Mouse (Mus musculus) MEL (cell line): ENCODE data around the gene Gm10642.

ENCODE experiments used
- CTCF ChIP-seq, 3 experiments: IDR thresholded peaks in 2 of 3; conservative IDR thresholded peaks in 1 of 3; 2 replicates each; pipeline ENCODE4 v1.5.1; 2011 to 2012; ENCODE audit warnings: low read length in 3 of 3, low read depth in 2 of 3, mild to moderate bottlenecking in 2 of 3, improper control_type of control experiment in 1 of 3, inconsistent platforms in 1 of 3, mixed read lengths in 1 of 3, moderate library complexity in 1 of 3; ENCODE audit not compliant: control insufficient read depth in 1 of 3, insufficient read depth in 1 of 3, poor library complexity in 1 of 3, severe bottlenecking in 1 of 3
- MAZ ChIP-seq: IDR thresholded peaks from 2 replicates; pipeline ENCODE4 v1.6.1; 2012; ENCODE audit warnings: low read depth, mild to moderate bottlenecking, inconsistent platforms, low read length, improper control_type of control experiment
- MYB ChIP-seq: IDR thresholded peaks from 2 replicates; pipeline ENCODE4 v1.6.1; 2011; ENCODE audit warnings: mild to moderate bottlenecking, low read depth, low read length, improper control_type of control experiment
- POLR2A ChIP-seq, 2 experiments: IDR thresholded peaks; 2 replicates each; pipeline ENCODE4 v1.6.1; 2011 to 2012; ENCODE audit warnings: low read length in 2 of 2, mild to moderate bottlenecking in 2 of 2, control low read depth in 1 of 2, improper control_type of control experiment in 1 of 2, low read depth in 1 of 2, moderate library complexity in 1 of 2; ENCODE audit not compliant: control insufficient read depth in 1 of 2, insufficient read depth in 1 of 2, poor library complexity in 1 of 2
- POLR2AphosphoS5 ChIP-seq: IDR thresholded peaks from 2 replicates; pipeline ENCODE4 v1.6.1; 2012; ENCODE audit warnings: low read depth, borderline replicate concordance, mild to moderate bottlenecking, inconsistent platforms, low read length, moderate library complexity, mixed read lengths
- TCF12 ChIP-seq: IDR thresholded peaks from 2 replicates; pipeline ENCODE4 v1.6.1; 2014; ENCODE audit warnings: low read depth, mild to moderate bottlenecking, inconsistent platforms, low read length, improper control_type of control experiment, moderate library complexity

DNA sequence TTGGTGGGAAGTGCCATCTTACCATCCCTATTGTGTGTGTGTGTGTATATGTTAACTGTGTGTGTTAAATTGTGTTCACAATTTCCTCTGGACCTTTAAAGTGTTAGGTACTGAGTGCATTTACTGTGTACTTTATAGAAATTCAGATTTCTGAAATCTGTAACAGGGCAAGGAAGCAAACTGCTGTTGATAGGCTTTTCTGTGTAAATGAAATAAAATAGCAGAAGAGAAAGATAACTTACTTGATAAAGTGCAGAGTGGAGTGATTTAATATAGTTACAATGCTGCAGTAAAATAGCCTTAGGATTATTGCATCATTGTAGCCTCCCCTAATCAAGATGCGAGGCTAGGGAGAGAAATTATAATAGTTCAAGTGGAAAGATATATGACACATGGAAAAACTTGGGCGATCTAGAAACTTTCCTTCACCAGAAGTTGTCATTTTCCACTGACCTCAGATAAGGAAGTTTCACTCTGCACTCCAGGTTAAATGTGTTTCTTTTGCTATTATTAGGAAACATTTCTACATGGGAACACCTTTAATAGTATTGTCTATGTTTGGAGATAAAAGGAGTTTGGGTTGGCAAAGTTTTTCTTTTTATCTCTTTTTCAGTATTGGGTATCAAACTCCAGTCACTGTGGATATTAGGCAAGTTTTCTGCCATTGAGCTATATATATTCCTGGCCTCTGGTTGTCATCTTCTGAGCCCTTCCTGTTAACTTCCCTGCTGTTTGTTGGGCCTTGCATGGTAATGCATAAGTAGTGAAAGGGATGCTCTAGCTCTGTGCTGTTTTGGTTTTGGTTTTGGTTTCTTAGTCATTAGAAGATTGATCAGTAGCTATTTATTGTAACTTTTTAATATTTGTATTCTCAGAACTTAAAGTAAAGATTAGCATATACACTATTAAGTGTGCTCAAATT lies 36.0 kb downstream of the Gm10642 start:
- TF ChIP-seq CTCF (IDR thresholded peaks at IDR 0.05 in 2 of 3, conservative IDR thresholded peaks at IDR 0.05 in 1 of 3; ENCODE audit: control insufficient read depth in 1 of 3, insufficient read depth in 1 of 3, low read depth in 2 of 3, low read length in 3 of 3, poor library complexity in 1 of 3, severe bottlenecking in 1 of 3): no peak
- no peak for TF ChIP-seq MYB
- TF ChIP-seq MAZ: no peak
- no peak for TF ChIP-seq POLR2AphosphoS5
- 0 out of 2 replicates have a peak, but pooled peaks have one; percentile 27 for TF ChIP-seq TCF12
- TF ChIP-seq POLR2A (IDR thresholded peaks at IDR 0.05; ENCODE audit: control insufficient read depth in 1 of 2, insufficient read depth in 1 of 2, low read depth in 1 of 2, low read length in 2 of 2, poor library complexity in 1 of 2): no peak
